26 mouse cellular contexts compared by ENCODE assay signal in the genomic region with DNA sequence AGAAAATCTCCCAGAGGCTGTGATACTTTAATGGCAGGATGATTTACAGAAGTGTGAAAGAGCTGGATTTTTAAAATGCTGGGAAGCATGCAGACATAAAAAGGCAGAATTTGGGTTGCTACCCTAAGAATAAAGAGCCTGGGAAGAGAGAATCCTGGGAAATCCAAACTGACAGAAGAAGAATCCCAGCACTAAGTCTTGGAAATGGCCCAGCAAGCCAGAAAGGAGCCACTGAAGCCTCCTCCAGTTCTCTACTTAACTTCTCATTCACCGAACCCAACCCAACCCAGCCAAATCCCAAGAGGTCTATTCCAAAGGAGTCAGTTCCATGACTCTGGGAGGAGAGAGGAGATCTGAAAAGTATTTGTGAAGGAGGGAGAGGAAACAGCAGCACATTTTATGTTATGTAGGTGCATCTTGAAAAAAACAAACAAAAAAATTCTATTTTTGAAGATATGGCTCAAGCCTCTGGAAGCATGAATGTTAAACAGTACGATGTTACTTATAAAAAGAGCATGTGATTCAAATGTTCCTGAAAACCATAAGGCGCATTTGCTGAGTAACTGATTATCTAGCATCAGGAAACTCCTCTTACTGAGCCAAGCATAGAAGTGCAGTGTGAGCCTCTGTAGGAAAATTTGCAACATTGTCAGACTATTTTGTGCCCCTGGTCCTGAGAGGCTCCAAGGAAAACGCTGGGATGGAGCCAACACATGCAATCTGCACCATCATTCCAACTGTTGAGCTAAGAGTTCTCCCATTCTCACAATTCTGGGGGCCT.
"Had no signal": no experiment of that assay in that cellular context is flagged by ENCODE, and none has a peak within 500 bp of the region (broad histone marks: within the 10 kb centered on the region; RNA-seq: fewer than 3 reads in every experiment).

No protein-coding gene starts in this region.

- H3K4me1 ChIP-seq: heart, embryonic 10.5 days; heart, embryonic 12.5 days; hindbrain, embryonic 10.5 days; hindbrain, embryonic 12.5 days; intestine, embryonic 15.5 days; limb, embryonic 12.5 days; liver, embryonic 12.5 days had no signal

- H3K4me3 ChIP-seq: gastrocnemius, adult 2 months; heart, embryonic 10.5 days; heart, embryonic 12.5 days; hindbrain, embryonic 10.5 days; hindbrain, embryonic 12.5 days; intestine, embryonic 15.5 days; layer of hippocampus, adult 2 months; limb, embryonic 12.5 days; liver, embryonic 12.5 days had no signal

- H3K27me3 ChIP-seq: heart, embryonic 12.5 days; hindbrain, embryonic 12.5 days; intestine, embryonic 15.5 days; limb, embryonic 12.5 days; liver, embryonic 12.5 days had no signal

- H3K36me3 ChIP-seq: heart, embryonic 10.5 days; heart, embryonic 12.5 days; hindbrain, embryonic 10.5 days; hindbrain, embryonic 12.5 days; intestine, embryonic 15.5 days; limb, embryonic 12.5 days; liver, embryonic 12.5 days had no signal

- H3K9me3 ChIP-seq: heart, embryonic 10.5 days; heart, embryonic 12.5 days; hindbrain, embryonic 10.5 days; hindbrain, embryonic 12.5 days; intestine, embryonic 15.5 days; limb, embryonic 12.5 days; liver, embryonic 12.5 days had no signal

- ATAC-seq: hindbrain, embryonic 16.5 days; inflammation-experienced regulatory T-cells, adult 6 months; intestine, embryonic 15.5 days; intestine, postnatal 0 days; liver, embryonic 12.5 days had no signal

- DNase-seq: gastrocnemius, adult 2 months; gastrocnemius, postnatal 10 days; gastrocnemius, postnatal 25 days; heart, adult 18-20 months; heart, postnatal 10 days; heart, postnatal 4 days; kidney, adult 18-20 months; kidney, adult 8-10 months; kidney, postnatal 10 days; kidney, postnatal 25 days; kidney, postnatal 4 days; layer of hippocampus, postnatal 36 days; left cerebral cortex, postnatal 4 days had no signal

- H3K9ac ChIP-seq: heart, embryonic 12.5 days; hindbrain, embryonic 12.5 days; hindbrain, embryonic 14.5 days; intestine, embryonic 15.5 days; limb, embryonic 12.5 days; liver, embryonic 12.5 days; liver, embryonic 14.5 days had no signal

- H3K4me2 ChIP-seq: heart, embryonic 12.5 days; hindbrain, embryonic 12.5 days; hindbrain, embryonic 14.5 days; intestine, embryonic 15.5 days; limb, embryonic 12.5 days; liver, embryonic 12.5 days had no signal

- H3K27ac ChIP-seq: gastrocnemius, adult 2 months; heart, embryonic 10.5 days; hindbrain, embryonic 10.5 days; hindbrain, embryonic 12.5 days; hindbrain, embryonic 14.5 days; intestine, embryonic 15.5 days; layer of hippocampus, adult 2 months; limb, embryonic 12.5 days; liver, embryonic 12.5 days; liver, embryonic 14.5 days had no signal
